Mouse (Mus musculus): ENCODE data around the gene Dnajc4.

Gene Dnajc4

DNA sequence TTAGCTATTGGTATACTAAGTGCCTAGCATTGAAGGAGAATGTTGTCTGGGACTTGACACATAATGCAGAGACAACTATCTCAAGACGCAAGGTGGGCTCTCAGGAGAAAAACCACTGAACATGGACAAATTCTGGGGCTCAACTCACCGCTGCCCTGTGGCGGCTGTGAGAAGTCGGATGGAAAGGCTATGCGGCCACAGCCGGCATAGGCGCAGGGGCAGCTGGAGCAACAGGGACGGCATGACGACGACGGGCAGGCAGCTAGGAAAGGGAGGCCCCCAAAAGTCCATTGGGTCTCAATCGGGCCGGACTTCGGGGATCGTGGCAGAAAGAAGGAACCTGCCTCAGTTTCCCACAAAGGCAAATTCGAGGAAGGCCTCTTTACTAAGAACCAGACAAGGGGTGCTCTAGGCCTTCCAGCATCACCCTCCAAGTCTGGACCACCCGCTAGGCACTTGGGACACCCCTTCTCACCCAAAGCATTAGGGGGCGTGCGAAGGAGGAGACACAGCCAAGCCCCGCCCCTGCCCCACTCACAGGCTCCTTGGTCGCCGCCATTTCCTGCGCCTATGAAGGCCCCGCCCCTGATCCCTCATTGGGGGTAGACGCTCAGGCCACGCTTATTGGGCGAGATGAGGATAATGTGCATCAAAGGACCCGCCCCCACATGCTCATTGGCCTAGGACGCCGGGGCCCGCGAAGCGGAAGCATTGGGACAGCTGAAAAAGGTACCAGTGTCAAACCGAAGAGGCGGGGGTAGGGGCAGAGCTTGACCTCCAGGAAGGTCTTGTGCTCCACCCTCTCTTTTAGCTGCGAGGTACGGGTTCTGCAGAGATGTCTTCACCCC is at the start of gene Dnajc4:
Dnajc4 (minus strand) TSS at position 562 of the 848 bp plus-strand sequence.
- DNase-seq: peak; percentile 98 to 99

DNA sequence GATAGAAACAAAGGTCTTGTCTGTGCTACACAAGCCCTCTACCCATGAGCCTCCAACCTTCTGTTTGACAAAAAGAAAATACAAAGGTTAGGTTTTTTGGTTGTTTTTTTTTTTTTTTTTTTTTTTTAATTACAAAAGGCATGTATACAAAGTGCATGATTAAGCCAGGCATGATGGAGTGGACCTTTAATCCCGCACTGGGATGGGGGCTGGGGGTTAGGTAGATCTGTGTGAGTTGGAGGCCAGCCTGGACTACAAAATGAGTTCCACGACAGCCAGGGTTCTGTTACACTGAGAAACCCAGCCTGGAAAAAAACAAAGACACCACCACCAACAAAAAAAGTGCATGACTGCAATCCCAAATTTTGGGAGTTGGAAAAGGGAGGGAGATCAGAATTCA is 48.8 kb upstream of the Dnajc4 start:
- DNase-seq: peak in 1 of 2 experiments; percentile 41

DNA sequence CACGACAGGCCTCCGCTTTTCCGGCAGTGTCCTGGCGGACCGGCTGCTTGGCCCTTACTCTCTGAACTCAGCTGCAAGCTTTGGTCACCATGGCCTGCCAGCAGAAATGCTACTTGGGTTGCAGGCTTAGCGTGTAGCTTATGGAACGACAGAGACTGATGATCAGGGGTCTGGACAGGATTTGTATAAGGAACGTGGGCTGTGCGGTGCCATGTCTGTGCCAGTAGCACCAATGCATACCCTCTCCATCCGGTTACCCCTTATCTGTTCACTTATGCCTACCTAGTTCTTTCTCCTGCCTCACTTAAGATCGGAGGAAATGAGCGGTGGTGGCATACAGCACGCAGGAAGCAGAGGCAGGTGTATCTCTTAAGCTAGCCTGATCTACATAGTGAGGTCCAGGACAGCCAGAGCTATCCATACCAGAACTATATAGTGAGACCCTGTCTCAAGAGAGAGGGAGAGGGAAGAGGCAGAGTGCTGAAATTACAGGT is 48.3 kb upstream of the Dnajc4 start:
- no peak for DNase-seq

DNA sequence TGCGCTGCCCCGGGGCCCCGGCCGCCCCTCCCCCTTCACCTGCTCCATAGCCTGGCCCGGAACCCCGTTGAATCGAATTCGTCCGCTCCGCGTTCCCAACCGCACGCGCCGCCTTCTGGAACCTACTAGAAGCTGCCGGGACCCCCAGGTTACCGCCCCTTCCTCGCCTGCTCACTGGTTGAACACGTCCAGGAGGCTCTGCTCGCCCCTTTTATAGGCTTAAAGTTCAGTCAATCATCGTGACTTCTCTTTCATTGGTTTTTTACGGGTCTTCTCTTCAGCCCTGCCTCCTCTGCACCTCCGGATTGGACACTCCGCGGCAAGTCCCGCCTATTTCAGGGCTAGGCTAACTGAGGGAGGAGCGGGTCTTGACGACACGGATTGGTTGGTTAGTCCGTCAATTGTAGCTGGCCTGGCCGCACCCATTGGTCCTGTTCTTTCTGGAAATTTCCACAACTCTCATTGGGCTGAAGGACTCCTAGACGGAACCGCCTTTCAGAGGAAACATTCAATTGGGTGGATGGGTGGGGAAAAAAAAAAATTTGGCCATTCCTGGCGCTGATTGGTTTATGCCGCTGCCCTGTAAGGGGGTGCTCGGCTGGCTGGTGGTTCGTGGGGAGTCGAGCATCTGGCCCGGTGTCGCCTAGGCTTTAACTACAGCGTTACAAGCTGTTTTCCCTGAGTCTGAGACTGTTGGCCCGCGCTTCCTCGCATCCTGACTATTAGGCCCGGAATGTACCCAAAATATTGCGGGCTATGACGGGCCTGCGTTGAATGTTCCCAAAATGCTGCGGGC is 47.7 kb upstream of the Dnajc4 start, which contains the start of gene Stip1:
Stip1 (minus strand) TSS at position 127 of the 796 bp plus-strand sequence.
- peak; percentile 99 for DNase-seq

DNA sequence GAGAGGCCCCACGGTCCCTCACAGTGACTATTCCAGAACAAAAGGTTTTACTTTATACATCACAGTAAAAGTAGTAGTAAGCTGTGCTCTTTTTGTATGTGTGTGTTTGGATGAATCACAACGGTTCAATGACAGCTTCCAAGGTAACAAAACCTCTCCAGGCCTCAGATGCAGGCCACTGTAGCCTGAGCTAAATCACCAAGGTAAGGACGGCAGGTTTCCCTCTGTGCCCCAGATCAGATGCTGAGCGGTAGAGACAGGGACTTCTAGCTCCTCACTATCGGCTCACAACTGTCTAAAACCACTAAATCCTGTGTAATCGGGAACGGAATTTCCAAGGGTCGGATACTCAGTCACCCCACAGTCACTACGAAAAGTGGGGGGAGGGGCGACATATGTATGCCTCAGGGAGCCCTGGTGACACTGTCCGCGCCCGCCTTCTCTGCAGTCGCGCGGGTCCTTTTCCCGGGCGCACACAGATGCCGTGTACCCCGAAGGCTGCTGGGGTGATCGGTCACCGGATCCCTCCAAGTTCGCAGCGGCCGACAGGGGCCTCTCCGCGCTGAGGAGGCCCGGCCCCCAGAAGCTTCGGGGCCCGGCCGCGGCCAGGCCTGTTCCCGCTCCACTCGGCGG is 46.8 kb upstream of the Dnajc4 start:
- DNase-seq: peak; percentile 82 to 86

DNA sequence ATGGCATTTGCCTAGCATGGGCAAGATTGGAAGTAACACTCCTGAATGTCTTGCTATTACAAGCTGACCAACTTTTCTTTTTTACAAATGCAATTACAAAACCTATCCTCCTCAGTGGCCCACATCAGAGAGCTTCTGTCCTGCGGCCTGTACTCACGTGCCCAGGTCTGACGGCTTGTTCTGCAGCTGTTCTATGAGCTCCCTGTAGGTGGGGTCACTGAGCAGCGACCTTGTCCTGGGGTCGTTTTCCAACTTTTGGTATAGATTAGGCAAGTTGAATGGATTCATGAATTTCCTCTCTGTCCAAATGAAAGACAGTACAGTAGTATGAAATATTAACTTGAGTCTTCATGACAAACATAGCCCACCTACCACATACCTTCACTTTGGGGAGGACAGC is 41.6 kb upstream of the Dnajc4 start:
- no peak for DNase-seq

DNA sequence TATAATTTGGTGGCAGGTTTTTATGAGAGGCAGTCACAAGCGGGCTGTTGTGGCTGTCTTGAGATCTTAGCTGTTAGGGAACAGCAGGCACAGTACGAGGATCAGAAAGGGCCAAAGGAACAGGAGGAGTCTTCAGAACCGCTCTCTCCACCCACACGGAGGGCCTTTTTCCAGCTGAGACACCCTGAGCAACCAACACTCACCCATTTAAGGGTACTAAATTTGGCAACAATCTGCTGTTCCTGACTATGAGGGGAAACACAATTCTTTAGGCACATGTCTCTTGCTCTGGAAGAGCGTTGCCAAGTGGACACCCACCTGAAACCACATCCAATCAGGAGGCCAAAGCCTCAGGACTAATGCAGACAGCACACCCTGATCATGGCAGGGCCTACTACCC is 37.2 kb upstream of the Dnajc4 start:
- DNase-seq: no peak

DNA sequence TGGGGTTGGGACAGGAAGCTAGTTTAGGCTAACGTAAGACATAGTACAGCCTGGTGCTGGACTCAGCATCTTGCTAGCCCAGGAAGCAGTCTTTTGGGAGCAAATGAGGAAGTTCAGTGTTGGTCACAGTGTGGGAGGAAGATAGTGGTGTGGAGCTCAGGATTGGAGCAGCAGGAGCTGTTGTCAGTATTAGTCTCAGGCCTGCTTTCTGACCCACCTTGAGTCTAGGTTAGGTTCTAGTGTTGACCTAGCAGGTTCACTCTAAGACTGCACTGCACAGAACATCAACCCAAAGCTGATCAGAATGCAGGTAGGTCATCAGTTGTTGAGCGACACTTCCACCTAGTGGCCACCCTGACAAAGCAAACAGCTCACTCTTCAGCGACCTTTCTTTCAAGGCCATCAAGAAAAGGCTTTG is 27.9 kb upstream of the Dnajc4 start:
- peak; percentile 80 to 83 for DNase-seq

DNA sequence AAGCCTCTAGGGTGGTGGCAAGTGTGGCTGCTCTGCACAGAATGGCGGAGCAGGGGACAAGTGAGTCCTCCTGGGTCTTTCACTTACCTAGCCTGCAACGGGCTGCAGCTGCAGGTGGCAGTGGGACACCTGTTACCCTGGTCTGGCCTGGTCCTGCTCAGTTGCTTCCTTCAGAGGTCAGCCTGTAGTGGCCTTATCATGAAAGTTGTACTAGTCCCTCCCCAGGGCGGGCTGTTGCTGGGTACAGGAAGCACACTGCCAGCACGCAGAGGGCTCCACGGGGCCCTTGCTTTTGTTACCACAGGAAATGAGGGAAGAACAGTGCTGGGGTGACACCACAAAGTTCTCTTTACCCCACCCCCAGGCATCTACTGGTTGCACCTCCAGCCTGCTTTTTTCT is 26.8 kb upstream of the Dnajc4 start, which contains the start of gene Fermt3:
Fermt3 (minus strand) TSS at position 279 of the 400 bp plus-strand sequence.
- DNase-seq: no peak

DNA sequence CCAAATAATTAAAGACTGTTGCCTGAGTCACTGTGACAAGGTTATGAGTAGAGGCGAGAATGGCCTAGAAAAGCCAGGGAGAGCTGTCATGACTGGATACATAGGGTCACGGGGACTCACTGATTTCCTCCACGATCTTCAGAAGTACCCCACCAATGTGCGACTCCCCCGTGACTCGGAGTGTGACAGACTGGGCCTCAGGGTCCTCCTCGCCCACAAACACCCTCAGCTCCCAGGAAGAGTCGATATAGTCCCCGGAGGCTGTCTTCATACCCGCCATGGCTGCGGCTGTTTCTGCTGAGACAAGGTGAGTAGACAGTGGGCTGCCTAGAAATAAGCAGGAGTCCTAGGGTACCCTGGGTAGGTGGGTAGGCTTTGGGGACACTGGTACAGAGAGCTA is 26.2 kb upstream of the Dnajc4 start:
- DNase-seq: no peak

DNA sequence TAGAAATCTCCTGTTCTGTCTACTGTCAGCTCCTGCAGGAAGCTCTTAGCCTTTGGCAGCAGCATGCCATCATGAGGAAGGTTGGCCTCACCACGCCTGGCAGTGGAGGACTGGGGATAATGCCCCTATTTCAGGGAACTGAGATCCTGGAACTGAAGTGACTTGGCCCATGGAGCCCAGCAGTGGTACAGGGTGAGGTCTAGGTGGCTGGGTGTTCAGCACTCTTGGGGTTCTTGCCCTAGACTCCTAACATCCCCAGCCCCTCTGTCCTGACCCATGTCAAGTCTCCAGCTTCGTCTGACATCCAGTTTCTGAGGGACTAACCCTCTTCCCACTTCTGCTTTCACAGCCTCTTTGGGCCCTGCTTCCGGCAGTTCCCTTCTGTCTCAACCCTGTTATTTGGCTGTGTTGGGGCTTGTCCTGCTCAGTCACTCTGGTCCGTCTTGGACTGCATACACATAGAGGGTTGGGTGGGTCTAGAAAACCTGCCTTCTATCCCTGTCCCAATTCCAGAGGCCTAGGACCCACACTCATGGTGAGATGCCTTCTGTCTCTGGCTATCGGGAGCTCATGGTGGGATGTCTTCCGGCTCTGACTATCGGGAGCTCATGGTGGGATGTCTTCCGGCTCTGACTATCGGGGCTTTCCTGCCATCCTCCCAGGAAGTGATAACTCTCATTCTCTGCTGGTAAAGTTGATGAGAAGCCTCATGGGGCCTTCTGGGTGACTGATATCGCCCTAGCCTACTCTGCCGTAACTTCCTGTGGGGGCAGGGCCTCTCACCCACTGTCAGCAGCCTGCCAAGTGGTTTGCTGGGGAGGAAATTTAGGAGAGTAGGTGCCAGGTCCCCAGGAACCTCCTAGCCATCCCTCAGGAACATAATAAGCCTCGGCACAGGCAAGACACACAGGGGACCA is 25.4 kb upstream of the Dnajc4 start:
- no peak for DNase-seq

DNA sequence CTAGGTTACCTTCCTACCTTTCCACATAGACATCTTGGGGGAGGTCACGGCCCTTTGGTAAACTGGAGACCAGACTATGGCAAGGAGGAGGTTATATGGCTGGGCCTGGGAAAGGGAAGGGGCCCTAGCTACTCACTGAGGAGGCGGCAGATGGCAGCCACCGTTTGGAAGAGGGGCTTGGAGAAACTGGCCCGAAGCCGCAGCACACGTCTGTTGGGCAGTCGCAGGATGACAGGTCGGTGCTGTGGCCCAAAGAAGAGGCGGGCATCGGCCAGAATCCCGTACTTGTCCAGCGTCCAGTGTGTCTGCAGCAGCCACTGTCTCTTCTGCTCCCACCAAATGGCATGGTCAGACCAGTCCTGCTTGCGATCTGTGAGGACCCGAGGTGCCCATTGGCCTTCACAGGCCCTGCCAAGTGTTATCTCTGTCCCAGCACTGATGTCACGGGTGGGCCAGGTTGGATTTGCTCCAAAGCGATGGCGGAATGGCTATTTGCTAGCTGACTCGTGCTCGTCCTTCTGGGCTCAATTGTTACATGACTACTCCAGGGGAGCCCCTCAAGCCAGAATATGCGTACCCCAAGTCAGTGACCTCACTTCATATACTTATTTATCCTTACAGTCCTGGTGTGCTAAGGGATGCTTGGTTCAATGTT is 22.2 kb upstream of the Dnajc4 start:
- DNase-seq: peak; percentile 83

DNA sequence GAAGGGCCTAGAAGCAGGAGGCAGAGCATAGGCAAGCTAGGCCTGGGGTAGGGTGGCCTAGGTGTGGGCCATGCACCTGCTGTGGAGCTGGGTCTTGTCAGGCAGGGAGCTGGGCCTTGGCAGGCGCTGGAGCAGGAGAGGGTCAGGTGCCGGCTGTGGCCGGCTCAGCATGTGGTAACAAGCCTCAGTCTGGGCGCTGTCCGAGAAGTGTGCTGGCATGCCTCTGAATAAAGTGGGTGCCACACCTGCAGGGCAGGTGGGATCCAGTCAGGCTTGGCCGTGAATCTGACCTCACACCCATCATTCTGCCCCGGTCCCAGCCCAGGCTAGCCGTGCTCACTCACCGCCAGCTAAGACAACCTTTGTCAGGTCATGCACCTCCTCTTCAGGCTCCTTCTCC is 21.6 kb upstream of the Dnajc4 start:
- DNase-seq: no peak

DNA sequence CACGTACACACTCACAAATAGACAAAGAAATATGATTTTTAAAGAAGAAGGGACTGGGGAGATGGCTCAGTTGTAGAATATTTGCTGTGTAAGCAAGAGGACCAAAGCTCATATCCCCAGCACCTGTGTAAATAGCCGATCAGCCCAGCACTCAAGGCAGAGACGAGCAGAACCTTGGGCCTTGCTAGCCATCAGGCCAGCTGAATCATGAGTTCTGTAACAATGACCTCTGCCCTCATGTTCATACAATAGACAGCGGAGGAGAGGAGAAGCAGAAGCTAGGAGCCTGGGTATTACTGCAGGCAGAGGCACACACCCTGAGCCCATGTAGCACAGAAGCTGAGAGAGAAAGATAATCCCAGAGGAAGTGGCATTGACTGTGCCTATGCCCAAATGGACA is 20.1 kb upstream of the Dnajc4 start:
- DNase-seq: no peak

DNA sequence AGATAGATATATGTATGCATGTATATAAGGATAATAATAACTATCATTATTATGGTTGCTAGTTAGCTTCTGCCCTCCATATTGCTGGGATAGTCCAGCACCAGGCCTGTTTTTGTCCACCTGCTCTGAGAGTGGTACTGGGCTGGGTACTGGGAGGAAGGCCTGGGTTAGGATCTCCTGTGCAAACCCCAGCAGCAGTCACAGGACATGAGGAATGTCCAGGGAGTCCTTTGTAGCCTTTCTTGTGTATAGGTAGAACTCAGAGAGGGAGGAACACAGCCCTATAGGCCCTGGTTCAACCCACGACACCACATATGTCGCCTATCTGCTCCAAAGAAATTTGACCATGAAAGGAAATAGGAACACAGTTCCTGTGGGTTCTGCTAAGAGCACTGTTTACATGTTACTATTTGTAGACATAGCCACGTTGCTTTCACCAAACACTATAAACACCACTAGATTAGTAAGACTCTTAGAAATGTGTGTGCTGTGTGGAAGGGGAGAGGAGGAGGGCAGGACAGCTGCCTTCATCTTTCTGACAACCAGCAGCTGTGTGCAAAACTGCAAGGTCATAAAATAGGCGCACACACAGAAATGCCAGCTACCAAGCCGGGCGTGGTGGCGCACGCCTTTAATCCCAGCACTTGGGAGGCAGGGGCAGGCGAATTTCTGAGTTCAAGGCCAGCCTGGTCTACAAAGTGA is 14.7 kb upstream of the Dnajc4 start:
- no peak for DNase-seq

DNA sequence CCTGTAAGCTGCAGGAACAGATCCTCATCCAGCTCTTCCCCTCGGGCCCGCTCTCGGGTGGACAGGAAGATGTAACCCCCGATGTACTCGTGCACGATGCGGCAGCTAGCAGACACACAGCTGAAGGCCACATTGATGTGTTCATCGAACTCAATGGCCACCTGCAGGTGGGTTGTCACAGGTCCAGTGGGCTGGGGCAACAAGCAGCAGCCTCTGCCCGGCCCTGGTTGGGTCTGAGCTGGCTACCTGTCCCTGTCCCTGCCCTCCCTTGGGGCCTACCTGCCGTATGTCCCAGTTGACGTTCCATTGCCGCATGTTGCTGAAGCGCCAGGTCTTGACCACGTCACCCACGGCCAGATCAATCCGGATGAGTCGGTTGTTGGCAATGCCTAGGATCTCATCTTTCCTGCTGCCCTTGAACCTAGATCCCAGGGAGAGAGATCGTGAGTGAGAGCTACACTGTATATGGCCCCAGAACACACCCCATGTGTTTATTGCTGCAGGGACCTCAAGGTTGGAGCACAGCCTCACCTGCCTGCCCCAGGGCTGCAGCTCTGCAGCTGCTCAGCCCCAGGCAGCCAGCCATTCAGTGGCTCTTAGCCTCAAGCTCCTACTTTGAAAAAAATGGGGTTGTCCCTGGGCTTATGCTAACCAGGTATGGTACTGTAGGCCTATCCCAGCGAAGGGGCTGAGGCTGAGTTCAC is 7.1 kb upstream of the Dnajc4 start:
- DNase-seq: no peak

DNA sequence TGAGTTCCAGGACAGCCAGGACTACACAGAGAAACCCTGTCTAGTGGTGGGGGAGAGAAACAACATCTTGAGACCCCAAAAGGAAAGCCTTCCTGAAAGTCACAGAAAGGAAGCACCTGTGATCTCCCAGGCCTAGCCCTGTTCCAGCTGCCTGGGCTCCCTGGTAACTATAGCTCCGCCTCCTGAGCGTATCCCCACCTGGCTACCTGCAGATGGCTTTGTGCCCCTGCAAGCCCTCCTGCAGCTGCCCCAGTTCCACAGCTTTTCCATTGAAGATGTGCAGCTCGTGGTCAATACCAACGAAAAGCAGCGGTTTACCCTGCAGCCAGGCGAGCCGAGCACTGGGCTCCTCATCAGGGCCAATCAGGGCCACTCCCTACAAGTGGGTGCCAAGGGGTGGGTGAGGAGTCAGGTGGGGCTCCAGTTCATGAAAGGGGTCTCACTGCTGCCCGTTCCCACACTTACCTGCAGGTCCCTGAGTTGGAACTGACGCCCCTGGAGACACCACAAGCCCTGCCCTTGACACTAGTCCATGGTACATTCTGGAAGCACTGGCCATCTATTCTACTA is 5.4 kb upstream of the Dnajc4 start:
- DNase-seq: no peak

DNA sequence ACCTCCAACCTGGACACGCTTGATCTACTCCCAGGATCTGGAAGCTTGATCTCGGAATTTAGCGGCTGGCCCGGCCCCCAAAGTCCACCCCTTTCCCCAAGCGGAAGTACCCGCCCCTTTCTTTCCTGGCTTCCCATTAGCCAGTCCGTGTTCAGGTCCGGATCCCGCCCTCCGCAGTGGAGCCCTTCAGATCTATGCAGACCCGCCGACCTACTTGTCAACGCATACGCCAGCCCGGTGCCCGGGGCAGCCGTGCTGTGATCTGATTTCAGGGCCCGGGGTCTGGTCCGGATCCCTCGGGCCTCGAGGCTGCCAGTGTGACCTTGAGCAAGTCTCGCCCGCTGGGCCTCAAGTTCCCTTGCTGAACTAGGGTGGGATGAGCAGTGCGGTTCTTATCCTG is 3.6 kb upstream of the Dnajc4 start, which contains the start of the genes Nudt22 and Trpt1:
Nudt22 (minus strand) TSS at position 112 of the 400 bp plus-strand sequence.
Trpt1 (plus strand) TSS at position 126 of the 400 bp plus-strand sequence.
- peak; percentile 92 to 93 for DNase-seq

DNA sequence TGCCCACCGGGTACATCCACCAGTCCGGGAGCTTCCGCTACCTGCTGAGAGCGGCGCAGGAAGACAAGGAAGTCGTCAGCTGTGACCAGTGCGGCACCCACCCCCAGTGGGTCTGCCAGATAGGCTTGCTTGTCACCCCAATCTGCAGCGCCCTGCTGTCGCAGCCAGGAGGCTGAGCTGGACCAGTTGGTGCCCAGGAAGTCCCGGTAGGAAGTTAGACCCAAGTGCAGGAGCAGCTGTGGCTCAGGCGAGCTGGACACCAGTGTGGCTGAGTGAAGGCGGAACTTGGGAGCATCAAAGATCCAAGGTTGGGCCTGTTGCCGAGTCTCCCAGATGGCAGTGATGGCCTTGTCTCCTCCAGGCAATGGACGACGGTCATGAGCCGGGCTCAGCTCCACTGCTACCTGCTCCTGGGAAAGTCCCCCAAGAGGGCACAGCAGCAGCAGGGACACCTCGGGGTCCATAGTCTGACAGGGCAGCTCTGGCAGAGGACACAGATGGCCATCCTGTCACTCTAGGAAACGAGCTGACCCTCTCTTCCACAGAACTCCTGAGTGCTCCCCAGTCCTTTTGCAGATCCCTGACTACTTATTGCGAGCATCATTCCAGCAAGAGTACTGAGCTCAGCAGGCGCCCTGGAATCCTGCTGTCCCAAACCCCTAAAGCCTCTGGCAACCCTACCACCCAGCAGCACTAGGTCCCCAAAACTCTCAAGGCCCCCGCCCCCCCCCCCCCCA is 3.1 kb upstream of the Dnajc4 start:
- DNase-seq: peak; percentile 78 to 80

Data from cerebellum, postnatal 10 days (tissue).